Mouse (Mus musculus) embryonic fibroblast, embryonic 13.5 days (primary cell): Measurements from ENCODE around the gene Mrps34.
A peak's percentile ranks its signal among the peaks of the same experiment; 100 is the strongest.

Experiments used
- CTCF ChIP-seq: IDR thresholded peaks from 2 replicates; pipeline ENCODE4 v1.5.1; 2011; ENCODE audit warnings: mild to moderate bottlenecking, control low read depth, low read length, moderate library complexity, borderline replicate concordance; ENCODE audit not compliant: insufficient read depth
- POLR2A ChIP-seq: IDR thresholded peaks from 2 replicates; pipeline ENCODE4 v1.6.1; 2011; ENCODE audit warnings: low read depth, mild to moderate bottlenecking, control low read depth, low read length, moderate library complexity

DNA sequence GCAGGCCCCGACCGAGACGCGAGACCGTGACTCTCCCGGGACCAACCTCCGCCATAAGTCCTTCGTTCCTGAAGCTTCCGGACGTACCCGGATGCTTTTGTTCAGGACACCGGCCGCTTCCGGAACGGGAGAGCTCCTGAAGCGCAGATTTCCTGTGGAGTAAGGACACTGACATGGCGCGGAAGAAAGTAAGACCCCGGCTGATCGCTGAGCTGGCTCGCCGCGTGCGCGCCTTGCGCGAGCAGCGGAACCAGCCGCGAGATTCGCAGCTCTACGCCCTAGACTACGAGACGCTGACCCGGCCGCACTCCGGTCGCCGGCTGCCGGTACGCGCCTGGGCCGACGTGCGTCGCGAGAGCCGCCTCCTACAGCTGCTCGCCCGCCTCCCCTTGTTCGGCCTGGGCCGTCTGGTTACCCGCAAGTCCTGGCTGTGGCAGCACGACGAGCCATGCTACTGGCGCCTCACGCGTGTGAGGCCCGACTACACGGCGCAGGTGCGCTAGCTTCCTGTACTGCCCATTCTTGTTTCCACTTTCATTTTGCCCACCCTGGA is at the start of gene Mrps34, which contains the start of gene Eme2:
- peak; percentile 82 for TF ChIP-seq POLR2A
- TF ChIP-seq CTCF = no peak
